Mouse (Mus musculus) ES-E14 (cell line): Measurements from ENCODE around the gene Casp8.
"Not testable (repeated sequence)": the region's sequence is repeated elsewhere in the genome, so short reads cannot be mapped to it uniquely, and the experiment has no call there.

Experiments
- CHD2 ChIP-seq: IDR thresholded peaks from 2 replicates; pipeline ENCODE4 v1.6.1; 2014; ENCODE audit warnings: mild to moderate bottlenecking, low read depth, low read length, inconsistent platforms
- HCFC1 ChIP-seq: IDR thresholded peaks from 2 replicates; pipeline ENCODE4 v1.6.1; 2012; ENCODE audit warnings: low read length, inconsistent platforms, borderline replicate concordance; ENCODE audit not compliant: insufficient read depth
- MAFK ChIP-seq: IDR thresholded peaks from 2 replicates; pipeline ENCODE4 v1.6.1; 2014; ENCODE audit warnings: mild to moderate bottlenecking, low read depth, low read length, inconsistent platforms; ENCODE audit not compliant: insufficient read depth
- ZC3H11A ChIP-seq: IDR thresholded peaks from 2 replicates; pipeline ENCODE4 v1.6.1; 2012; ENCODE audit warnings: low read depth, mild to moderate bottlenecking, inconsistent platforms, low read length, borderline replicate concordance
- ZNF384 ChIP-seq: IDR thresholded peaks from 2 replicates; pipeline ENCODE4 v1.6.1; 2012; ENCODE audit warnings: low read depth, low read length, inconsistent platforms

DNA sequence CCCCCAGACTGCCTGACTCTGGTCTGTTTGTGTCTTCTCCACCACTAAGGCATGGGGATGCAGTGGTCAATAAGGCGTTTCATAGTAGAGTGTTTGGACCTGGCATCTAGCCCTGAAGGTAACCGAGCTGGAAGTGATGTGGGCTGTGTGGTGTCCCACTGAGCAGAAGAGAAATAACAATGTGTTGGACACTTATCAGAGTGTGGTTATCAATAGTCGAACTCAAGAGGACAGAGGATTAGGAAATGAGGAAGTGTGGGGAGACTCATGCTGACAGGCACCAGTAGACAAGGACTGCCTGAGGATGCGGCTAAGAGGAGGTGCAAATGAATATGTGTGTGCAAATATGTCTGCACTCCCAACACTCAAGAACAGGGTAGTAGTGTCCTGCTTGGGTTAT, 81.3 kb downstream of the Casp8 start:
- not testable (repeated sequence) for TF ChIP-seq CHD2, HCFC1, ZC3H11A, MAFK, ZNF384
